Mouse (Mus musculus): ENCODE measurements around the gene Gm20388. TPM values are rescaled to one million over a fixed set of nuclear protein-coding genes. Genes with fewer than 3 reads are reported as not detected.

Gene Gm20388
- polyA plus RNA-seq, 1 experiment = 18.7 TPM

DNA sequence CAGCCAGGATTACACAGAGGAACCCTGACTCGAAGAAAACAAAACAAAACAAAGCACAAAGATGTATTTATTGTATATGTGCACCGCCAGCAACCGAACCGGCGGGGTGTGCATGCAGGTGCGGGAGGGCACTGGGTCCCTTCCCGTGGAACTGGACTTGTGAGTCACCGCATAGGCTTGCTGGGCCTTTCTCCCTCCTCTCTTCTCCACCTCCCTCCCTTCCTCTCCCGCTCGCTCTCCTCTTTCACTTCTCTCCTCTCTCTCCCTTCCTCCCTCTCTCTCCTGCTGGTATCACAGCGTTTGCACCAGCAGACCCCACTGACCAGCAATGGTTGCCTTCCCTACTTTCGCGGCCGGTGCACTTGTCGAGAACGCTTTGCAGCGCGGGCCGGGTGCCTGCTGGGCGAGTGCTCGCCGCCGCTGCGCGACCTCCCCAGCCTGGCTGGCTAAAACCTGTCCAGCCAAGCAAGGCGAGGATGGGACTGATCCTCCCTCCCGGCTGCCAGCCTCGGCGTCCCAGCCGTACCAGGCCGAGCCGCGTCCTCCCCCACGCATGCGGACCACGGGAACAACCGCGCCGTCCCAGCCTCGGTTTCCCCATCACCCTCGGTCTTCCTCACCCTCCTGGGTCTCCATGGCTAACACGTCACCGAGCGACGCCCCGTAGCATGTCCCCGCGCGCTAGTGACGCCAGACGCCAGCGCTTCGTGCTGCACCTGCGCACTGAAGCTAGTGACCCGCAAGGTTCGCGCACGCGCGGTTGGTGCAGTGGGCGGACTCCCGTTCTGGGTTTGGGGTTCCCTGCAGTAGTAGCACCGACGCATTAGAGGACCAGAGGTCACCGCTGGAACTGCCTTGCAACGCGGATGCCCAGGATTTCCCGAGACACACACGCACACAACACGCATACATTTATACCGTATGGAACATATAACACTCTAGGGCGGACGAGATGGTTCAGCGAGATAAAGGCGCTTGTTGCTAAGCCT, 1197.3 kb downstream of the Gm20388 start, which contains the start of gene Mthfsd:
Mthfsd (minus strand) TSS at position 725 of the 989 bp plus-strand sequence.
- Histone ChIP-seq H3K27me3 (ENCODE audit: control insufficient read depth, insufficient read depth, low read length) (no peaks in the 10 kb centered on the region), H3K4me1 (ENCODE audit: control insufficient read depth, insufficient read depth, low read length) (peaks cover 8% of the 10 kb centered on the region), H3K4me3 (replicated peaks; ENCODE audit: insufficient read depth, low read depth, low read length) (peak within 1 kb of the TSS; percentile 75), H3K27ac (ENCODE audit: insufficient read depth, low read length) (peak within 1 kb of the TSS; percentile 72)
- WGBS = under 1% methylated on average over 75 of the region's 75 CpGs
- peak; percentile 99 for DNase-seq
- TF ChIP-seq CTCF (IDR thresholded peaks at IDR 0.05; ENCODE audit: borderline replicate concordance, insufficient read depth, low read depth, low read length) (no peak; the same call in 1 of the 2 replicates), POLR2A (IDR thresholded peaks at IDR 0.05; ENCODE audit: borderline replicate concordance, insufficient read depth, low read length) (peak; percentile 99; the same call in 1 of the 2 replicates)

DNA sequence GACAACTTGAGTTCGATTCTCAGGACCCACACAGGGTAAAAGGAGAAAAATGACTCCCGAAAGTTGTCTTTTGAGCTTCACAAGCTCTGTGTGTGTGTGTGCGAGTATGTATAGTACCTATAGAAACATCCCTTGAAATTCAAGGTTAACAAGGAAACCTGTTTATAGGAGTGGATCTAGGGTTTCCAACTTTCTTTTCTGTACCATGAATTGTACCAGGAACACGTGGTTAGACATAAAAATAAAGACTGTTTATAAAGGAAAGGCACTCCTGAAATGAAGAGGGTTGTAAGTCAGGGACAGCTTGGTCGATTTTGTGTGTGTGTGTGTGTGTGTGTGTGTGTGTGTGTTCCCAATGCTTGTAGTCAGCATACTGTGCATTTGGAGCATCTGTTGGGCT, 1198.0 kb downstream of the Gm20388 start:
- Histone ChIP-seq H3K4me3 (replicated peaks; ENCODE audit: insufficient read depth, low read depth, low read length) (peak overlapping the region; percentile 75), H3K27me3 (ENCODE audit: control insufficient read depth, insufficient read depth, low read length) (peaks cover under 1% of the 10 kb centered on the region; the same call in 1 of the 2 replicates), H3K4me1 (ENCODE audit: control insufficient read depth, insufficient read depth, low read length) (peaks cover 8% of the 10 kb centered on the region), H3K27ac (ENCODE audit: insufficient read depth, low read length) (no peak overlapping the region; the same call in 1 of the 2 replicates)
- DNase-seq = no peak
- 9% methylated on average over 5 of the region's 5 CpGs for WGBS
- no peak for TF ChIP-seq CTCF (IDR thresholded peaks at IDR 0.05; ENCODE audit: borderline replicate concordance, insufficient read depth, low read depth, low read length)
- no peak for TF ChIP-seq POLR2A (IDR thresholded peaks at IDR 0.05; ENCODE audit: borderline replicate concordance, insufficient read depth, low read length)

DNA sequence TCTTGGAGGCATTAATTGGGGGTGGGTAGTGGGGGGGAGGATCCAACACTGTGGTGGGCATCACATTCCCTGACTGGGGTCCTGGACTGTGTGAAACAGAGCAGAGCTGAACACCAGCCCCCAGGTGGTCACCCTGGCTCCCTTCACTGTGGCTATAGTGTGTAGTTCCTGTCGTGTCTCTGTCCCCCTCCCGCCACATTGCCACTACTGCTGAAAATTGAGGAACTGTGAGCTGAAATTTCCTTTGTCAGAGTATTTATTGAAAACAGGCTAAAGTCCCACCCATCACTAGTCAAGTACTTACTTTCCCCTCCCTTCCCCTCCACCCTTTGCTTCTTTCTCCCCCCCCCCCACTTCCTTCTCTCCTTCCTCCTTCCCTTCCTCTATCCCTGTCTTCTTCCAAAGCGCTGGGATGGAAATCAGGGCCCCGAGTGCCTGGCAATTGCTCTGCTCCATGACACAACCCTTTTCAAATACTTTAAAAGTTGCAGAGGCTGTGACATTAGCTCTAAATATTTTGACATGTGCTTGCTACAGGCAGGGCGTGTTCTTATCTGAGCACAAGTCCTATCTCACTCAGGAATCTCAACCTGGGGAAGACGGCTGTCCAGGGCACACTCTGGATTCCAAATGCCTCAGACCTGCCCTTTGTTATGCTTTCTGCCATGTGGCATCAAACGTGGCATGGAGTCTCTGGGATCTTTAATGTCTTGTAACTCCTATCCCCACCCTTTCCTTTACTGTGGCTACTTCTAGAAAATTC, 1200.7 kb downstream of the Gm20388 start:
- H3K4me1 ChIP-seq (ENCODE audit: control insufficient read depth, insufficient read depth, low read length) = peaks cover 6% of the 10 kb centered on the region; the same call in 1 of the 2 replicates
- H3K27me3 ChIP-seq (ENCODE audit: control insufficient read depth, insufficient read depth, low read length) = peaks cover 6% of the 10 kb centered on the region; the same call in 1 of the 2 replicates
- H3K4me3 ChIP-seq (replicated peaks; ENCODE audit: insufficient read depth, low read depth, low read length) = no peak overlapping the region
- no peak for DNase-seq
- 56% methylated on average over 7 of the region's 7 CpGs for WGBS
- no peak for TF ChIP-seq POLR2A (IDR thresholded peaks at IDR 0.05; ENCODE audit: borderline replicate concordance, insufficient read depth, low read length)
- no peak for TF ChIP-seq CTCF (IDR thresholded peaks at IDR 0.05; ENCODE audit: borderline replicate concordance, insufficient read depth, low read depth, low read length)
- no peak overlapping the region for H3K27ac ChIP-seq (ENCODE audit: insufficient read depth, low read length)

GRCm38 (mm10) chr8:121113261-121113660, 1202.6 kb downstream of the Gm20388 start:
- under 1% methylated on average over 21 of the region's 21 CpGs for whole genome bisulfite sequencing
- peaks cover 11% of the 10 kb centered on the region; the same call in 1 of the 2 replicates for H3K27me3 ChIP-seq (ENCODE audit: control insufficient read depth, insufficient read depth, low read length)
- TF ChIP-seq CTCF (IDR thresholded peaks at IDR 0.05; ENCODE audit: borderline replicate concordance, insufficient read depth, low read depth, low read length) = peak; percentile 98
- TF ChIP-seq POLR2A (IDR thresholded peaks at IDR 0.05; ENCODE audit: borderline replicate concordance, insufficient read depth, low read length) = no peak
- DNase-seq = peak; percentile 93 to 99
- no peaks in the 10 kb centered on the region for H3K4me1 ChIP-seq (ENCODE audit: control insufficient read depth, insufficient read depth, low read length)
- H3K27ac ChIP-seq (ENCODE audit: insufficient read depth, low read length) = no peak overlapping the region
- H3K4me3 ChIP-seq (replicated peaks; ENCODE audit: insufficient read depth, low read depth, low read length) = no peak overlapping the region

DNA sequence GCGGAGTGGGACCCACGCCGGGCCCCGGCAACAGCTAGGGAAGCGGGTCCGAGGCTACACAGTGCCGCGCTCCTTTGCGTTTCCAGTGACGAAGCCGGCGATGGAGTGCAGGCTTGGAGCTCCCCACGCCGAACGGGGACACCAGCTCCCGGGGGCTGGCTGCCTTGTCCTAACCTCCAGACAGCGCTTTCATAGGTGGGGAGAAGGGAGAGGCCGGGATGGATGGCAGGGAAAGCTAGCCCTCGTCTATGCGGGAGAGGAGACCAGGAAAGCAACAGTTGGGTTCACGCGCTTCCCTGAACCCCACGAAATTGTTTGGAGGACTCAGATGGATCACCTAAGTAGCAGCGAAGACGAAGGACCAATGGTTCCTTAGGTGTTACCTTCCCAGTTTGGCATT, 1204.5 kb downstream of the Gm20388 start:
- Histone ChIP-seq H3K4me1 (ENCODE audit: control insufficient read depth, insufficient read depth, low read length) (no peaks in the 10 kb centered on the region), H3K4me3 (replicated peaks; ENCODE audit: insufficient read depth, low read depth, low read length) (no peak overlapping the region), H3K27me3 (ENCODE audit: control insufficient read depth, insufficient read depth, low read length) (peaks cover 11% of the 10 kb centered on the region; the same call in 1 of the 2 replicates), H3K27ac (ENCODE audit: insufficient read depth, low read length) (no peak overlapping the region)
- WGBS = 2% methylated on average over 25 of the region's 25 CpGs
- TF ChIP-seq CTCF (IDR thresholded peaks at IDR 0.05; ENCODE audit: borderline replicate concordance, insufficient read depth, low read depth, low read length) (no peak), POLR2A (IDR thresholded peaks at IDR 0.05; ENCODE audit: borderline replicate concordance, insufficient read depth, low read length) (no peak)
- DNase-seq = peak in 1 of 2 experiments; percentile 35

GRCm38 (mm10) chr8:121115948-121116347, 1205.3 kb downstream of the Gm20388 start, which contains the start of gene Foxc2:
TSS of gene Foxc2 (plus strand) at chr8:121116171.
- Histone ChIP-seq H3K27ac (ENCODE audit: insufficient read depth, low read length) (no peak within 1 kb of the TSS), H3K27me3 (ENCODE audit: control insufficient read depth, insufficient read depth, low read length) (peaks cover 11% of the 10 kb centered on the region; the same call in 1 of the 2 replicates), H3K4me1 (ENCODE audit: control insufficient read depth, insufficient read depth, low read length) (no peaks in the 10 kb centered on the region), H3K4me3 (replicated peaks; ENCODE audit: insufficient read depth, low read depth, low read length) (no peak within 1 kb of the TSS)
- DNase-seq = peak; percentile 35 to 42
- no peak for TF ChIP-seq CTCF (IDR thresholded peaks at IDR 0.05; ENCODE audit: borderline replicate concordance, insufficient read depth, low read depth, low read length)
- no peak for TF ChIP-seq POLR2A (IDR thresholded peaks at IDR 0.05; ENCODE audit: borderline replicate concordance, insufficient read depth, low read length)
- under 1% methylated on average over 25 of the region's 25 CpGs for WGBS

GRCm38 (mm10) chr8:121116591-121117185, 1206.0 kb downstream of the Gm20388 start:
- no peak overlapping the region for H3K4me3 ChIP-seq (replicated peaks; ENCODE audit: insufficient read depth, low read depth, low read length)
- H3K27ac ChIP-seq (ENCODE audit: insufficient read depth, low read length) = no peak overlapping the region
- no peak for DNase-seq
- WGBS = 2% methylated on average over 55 of the region's 55 CpGs
- TF ChIP-seq POLR2A (IDR thresholded peaks at IDR 0.05; ENCODE audit: borderline replicate concordance, insufficient read depth, low read length) (no peak), CTCF (IDR thresholded peaks at IDR 0.05; ENCODE audit: borderline replicate concordance, insufficient read depth, low read depth, low read length) (no peak)
- no peaks in the 10 kb centered on the region for H3K4me1 ChIP-seq (ENCODE audit: control insufficient read depth, insufficient read depth, low read length)
- peaks cover 11% of the 10 kb centered on the region; the same call in 1 of the 2 replicates for H3K27me3 ChIP-seq (ENCODE audit: control insufficient read depth, insufficient read depth, low read length)
